Mouse (Mus musculus) heart, adult 2 months (tissue): Measurements from ENCODE around the gene Lsm2. TPM values are rescaled to one million over a fixed set of nuclear protein-coding genes. Genes with fewer than 3 reads are reported as not detected.

Experiments used
- DNase-seq, 2 experiments: peaks; one replicate each; pipeline ENCODE4 v3.0.0; 2021
- H3K27ac ChIP-seq: fragments of 200-600 bp; 2 replicates; pipeline ENCODE4 v1.8.1; 2022
- H3K27me3 ChIP-seq: fragments of 200-500 bp; 2 replicates; pipeline ENCODE4 v1.6.1; 2012; ENCODE audit warnings: mild to moderate bottlenecking, low read length, inconsistent platforms, mixed read lengths; ENCODE audit not compliant: control insufficient read depth, insufficient read depth
- H3K36me3 ChIP-seq: fragments of 200-500 bp; 2 replicates; pipeline ENCODE4 v1.6.1; 2012; ENCODE audit warnings: low read length, inconsistent platforms; ENCODE audit not compliant: control insufficient read depth, insufficient read depth
- H3K4me1 ChIP-seq: fragments of 200-500 bp; 2 replicates; pipeline ENCODE4 v1.6.1; 2011; ENCODE audit warnings: low read length; ENCODE audit not compliant: control insufficient read depth, insufficient read depth
- H3K4me3 ChIP-seq: fragments of 200-600 bp; 2 replicates; pipeline ENCODE4 v1.8.1; 2022
- H3K79me2 ChIP-seq: fragments of 200-500 bp; replicated peaks from 2 replicates; pipeline ENCODE4 v1.6.1; 2012; ENCODE audit warnings: mild to moderate bottlenecking, inconsistent platforms, low read length, moderate library complexity, mixed read lengths; ENCODE audit not compliant: control insufficient read depth, insufficient read depth
- H3K9ac ChIP-seq: fragments of 200-500 bp; 2 replicates; pipeline ENCODE4 v1.6.1; 2012; ENCODE audit warnings: low read depth, mild to moderate bottlenecking, control low read depth, inconsistent platforms, low read length, mixed read lengths
- CTCF ChIP-seq: fragments of 200-600 bp; IDR thresholded peaks from 2 replicates; pipeline ENCODE4 v1.8.1; 2022; ENCODE audit warnings: antibody characterized with exemption, mild to moderate bottlenecking, moderate library complexity
- EP300 ChIP-seq: fragments of 200-500 bp; IDR thresholded peaks from 2 replicates; pipeline ENCODE4 v1.6.1; 2011; ENCODE audit warnings: low read depth, low read length, control low read depth; ENCODE audit not compliant: insufficient read depth
- POLR2A ChIP-seq: fragments of 200-500 bp; IDR thresholded peaks from 2 replicates; pipeline ENCODE4 v1.6.1; 2011; ENCODE audit warnings: mild to moderate bottlenecking, low read depth, low read length, control low read depth; ENCODE audit not compliant: insufficient read depth
- WGBS: fragments of 180-500 bp; shearing (Covaris S2); methylation state at CpG from one replicate; pipeline ENCODE4 v1.1.7; 2018; 5-methylcytosine and 5-hydroxymethylcytosine counted together
- intact Hi-C: fragments of 180-260 bp; cut with DNase I; formaldehyde crosslinking; loops from one replicate; pipeline ENCODE4 v1.15.1; 2025
- polyA plus RNA-seq: library from polyadenylated mRNA; depleted of rRNA; stranded (reverse); fragments of >200 nt; gene quantifications from 2 replicates; pipeline ENCODE4 v1.2.3, GENCODE M21; 2012
- total RNA-seq, 2 experiments: library from RNA; stranded (reverse); gene quantifications; 2 replicates each; pipeline ENCODE4 v1.2.3; 2021

The Lsm2 gene
- total and polyA plus RNA-seq, 3 experiments = 17.3 to 50.7 (median 21.3) TPM

DNA sequence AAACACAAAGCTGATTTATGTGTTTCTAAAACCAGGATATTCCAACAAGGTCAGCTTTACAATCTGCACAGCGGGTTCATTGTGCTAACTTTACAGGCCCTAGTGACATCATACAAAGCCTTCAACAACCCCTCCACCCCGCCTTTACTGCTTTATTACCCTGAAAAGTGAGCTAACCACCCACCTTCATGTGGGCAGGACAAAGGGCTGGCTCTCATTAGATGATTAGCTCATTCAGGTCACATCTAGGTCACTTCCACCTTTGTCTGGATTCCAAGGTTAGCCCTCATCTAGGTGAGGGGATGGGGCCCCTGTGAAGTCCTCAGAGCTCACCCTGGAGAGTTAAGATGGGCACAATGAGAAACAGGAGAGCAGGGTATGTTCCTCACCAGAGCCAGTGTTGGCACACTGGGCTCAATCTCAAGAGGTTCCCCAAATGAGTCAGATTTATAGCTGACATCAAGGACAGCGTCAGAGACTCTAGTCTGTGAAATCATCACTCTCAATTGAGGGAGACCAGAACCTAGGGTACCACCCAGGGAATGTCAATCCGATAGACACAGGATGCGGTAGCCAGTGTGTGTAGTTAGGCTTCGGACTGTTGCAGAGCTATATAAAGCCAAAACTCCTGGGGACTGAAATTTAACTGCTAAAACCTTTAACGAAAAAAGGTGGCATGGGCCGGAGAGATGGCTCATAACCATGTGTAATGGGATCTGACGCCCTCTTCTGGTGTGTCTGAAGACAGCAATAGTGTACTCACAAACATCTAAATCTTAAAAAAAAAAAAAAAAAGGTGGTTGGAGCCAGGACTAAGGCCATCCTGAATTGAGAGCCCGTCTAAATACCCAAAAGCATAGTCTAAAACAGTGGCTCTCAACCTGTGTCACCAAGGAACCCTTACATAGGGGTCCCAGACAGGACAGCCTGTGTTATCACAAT lies 30.9 kb upstream of the Lsm2 start:
- no peak overlapping the region for H3K9ac ChIP-seq
- 44% methylated on average over 10 of the region's 10 CpGs for WGBS
- peak; percentile 36 for TF ChIP-seq CTCF
- no peak for TF ChIP-seq POLR2A
- intact Hi-C loops = no loop called here
- no peak for DNase-seq
- no peak overlapping the region for H3K27ac ChIP-seq
- H3K4me3 ChIP-seq = no peak overlapping the region; the same call in 1 of the 2 replicates
- no peaks in the 10 kb centered on the region for H3K27me3 ChIP-seq
- no peaks in the 10 kb centered on the region for H3K36me3 ChIP-seq
- no peaks in the 10 kb centered on the region; the same call in 1 of the 2 replicates for H3K4me1 ChIP-seq
- H3K79me2 ChIP-seq = no peaks in the 10 kb centered on the region

GRCm38 (mm10) chr17:34951636-34952377 lies 29.9 kb upstream of the Lsm2 start:
- H3K9ac ChIP-seq = peak overlapping the region; percentile 96
- H3K79me2 ChIP-seq = no peaks in the 10 kb centered on the region
- TF ChIP-seq POLR2A = no peak
- no peak for TF ChIP-seq EP300
- TF ChIP-seq CTCF = no peak
- DNase-seq = no peak
- H3K4me1 ChIP-seq = no peaks in the 10 kb centered on the region; the same call in 1 of the 2 replicates
- H3K27ac ChIP-seq = peak overlapping the region; percentile 95
- no peaks in the 10 kb centered on the region for H3K36me3 ChIP-seq
- intact Hi-C loops = loop anchor here (1.0 kb wide), 1 partner anchor 28 kb away; no protein-coding TSS in a partner anchor
- under 1% methylated on average over 29 of the region's 29 CpGs for WGBS
- no peaks in the 10 kb centered on the region for H3K27me3 ChIP-seq
- peak overlapping the region; percentile 86 for H3K4me3 ChIP-seq

GRCm38 (mm10) chr17:34952378-34953040 lies 29.2 kb upstream of the Lsm2 start:
- intact Hi-C loops = loop anchor here (1.0 kb wide), 1 partner anchor 28 kb away; no protein-coding TSS in a partner anchor
- WGBS = under 1% methylated on average over 23 of the region's 23 CpGs
- peak; percentile 93 for TF ChIP-seq POLR2A
- peak; percentile 94 for TF ChIP-seq CTCF
- peak; percentile 64; the same call in 1 of the 2 replicates for TF ChIP-seq EP300
- DNase-seq = peak; percentile 83 to 88
- Histone ChIP-seq H3K27me3 (no peaks in the 10 kb centered on the region), H3K9ac (peak overlapping the region; percentile 96), H3K36me3 (no peaks in the 10 kb centered on the region), H3K4me1 (no peaks in the 10 kb centered on the region; the same call in 1 of the 2 replicates), H3K27ac (peak overlapping the region; percentile 95), H3K79me2 (no peaks in the 10 kb centered on the region), H3K4me3 (peak overlapping the region; percentile 86)

- Histone ChIP-seq H3K36me3 (no peaks in the 10 kb centered on the region), H3K27ac (no peak overlapping the region), H3K4me1 (no peaks in the 10 kb centered on the region; the same call in 1 of the 2 replicates), H3K4me3 (no peak overlapping the region), H3K27me3 (no peaks in the 10 kb centered on the region), H3K9ac (no peak overlapping the region), H3K79me2 (no peaks in the 10 kb centered on the region)
- 73% methylated on average over 3 of the region's 3 CpGs for WGBS
- no peak for TF ChIP-seq EP300
- TF ChIP-seq CTCF = no peak
- no peak for TF ChIP-seq POLR2A
- intact Hi-C loops = no loop called here
- no peak for DNase-seq
Observed at GRCm38 (mm10) chr17:34953258-34953657, 28.4 kb upstream of the Lsm2 start.

DNA sequence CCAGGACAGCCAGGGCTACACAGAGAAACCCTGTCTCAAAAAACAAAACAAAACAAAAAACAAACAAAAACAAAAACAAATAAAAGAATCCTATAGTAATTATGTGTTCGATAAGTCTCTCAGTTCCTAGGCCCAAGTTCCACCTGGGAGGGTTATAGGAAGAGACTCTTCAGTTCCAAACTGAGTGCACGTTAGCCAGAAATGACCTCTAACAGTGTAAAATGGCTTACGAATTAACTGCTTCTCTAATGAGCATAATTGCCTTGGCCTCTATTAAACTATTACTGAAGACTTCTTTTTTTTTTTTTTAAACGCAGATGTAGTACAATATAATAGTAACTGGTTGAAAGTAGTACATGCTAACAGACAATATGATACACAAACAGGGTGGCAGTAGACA lies 27.8 kb upstream of the Lsm2 start:
- Histone ChIP-seq H3K27me3 (no peaks in the 10 kb centered on the region), H3K4me3 (no peak overlapping the region), H3K27ac (no peak overlapping the region), H3K36me3 (no peaks in the 10 kb centered on the region), H3K79me2 (no peaks in the 10 kb centered on the region), H3K4me1 (no peaks in the 10 kb centered on the region; the same call in 1 of the 2 replicates), H3K9ac (no peak overlapping the region)
- intact Hi-C loops = no loop called here
- DNase-seq = no peak
- TF ChIP-seq CTCF = no peak
- no peak for TF ChIP-seq POLR2A
- TF ChIP-seq EP300 = no peak
- WGBS = 93% methylated on average over 4 of the region's 4 CpGs
